Mouse (Mus musculus): ENCODE data around the gene Cdh18. TPM values are rescaled to one million over a fixed set of nuclear protein-coding genes. Genes with fewer than 3 reads are reported as not detected.
A peak's percentile ranks its signal among the peaks of the same experiment; 100 is the strongest.
"Not testable (repeated sequence)": the region's sequence is repeated elsewhere in the genome, so short reads cannot be mapped to it uniquely, and the experiment has no call there.

Gene Cdh18
- polyA plus RNA-seq, 1 experiment from 2014 or later, result 0.12 TPM

DNA sequence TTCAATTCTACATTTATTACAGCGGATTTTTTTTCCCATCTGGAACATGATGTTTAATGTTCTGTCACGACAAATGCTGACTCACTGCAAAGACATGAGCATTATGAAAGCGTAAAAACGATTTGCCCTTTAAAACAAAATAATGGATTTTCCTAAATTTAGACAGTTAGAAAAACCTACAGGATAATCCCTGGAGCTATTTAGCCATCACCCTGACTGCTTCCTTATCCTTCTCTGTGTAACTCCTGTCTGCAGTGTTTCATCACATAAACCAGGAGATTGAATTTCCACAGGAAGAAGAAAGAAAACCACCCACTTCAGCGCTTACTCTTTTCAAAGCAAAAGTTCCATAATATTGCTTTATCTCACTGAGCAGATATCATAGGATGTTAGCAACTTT, 431.3 kb downstream of the Cdh18 start:
- H3K9me3 ChIP-seq (replicated peaks), result no peaks in the 10 kb centered on the region
- ATAC-seq, result no peak

DNA sequence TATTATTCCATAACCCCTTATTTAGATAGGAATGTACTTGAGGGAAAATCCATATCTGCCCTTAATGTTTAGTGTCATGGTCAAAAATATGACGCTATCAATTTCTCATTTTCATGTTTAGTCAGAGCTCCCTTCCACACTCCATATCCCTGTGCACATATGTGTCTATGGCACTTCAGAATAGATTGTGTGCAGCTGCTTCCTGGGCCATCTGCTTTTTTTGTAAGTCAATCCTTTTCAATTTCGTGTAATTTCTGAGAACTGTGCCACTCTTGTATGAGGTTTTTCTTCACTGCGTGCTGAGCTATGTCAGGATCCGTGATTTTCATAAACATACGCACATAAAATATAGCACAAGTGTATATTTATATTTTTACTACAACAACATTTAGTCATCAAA, 435.8 kb downstream of the Cdh18 start:
- 67% methylated on average over 5 of the region's 5 CpGs for WGBS (ENCODE audit: insufficient replicate concordance)
- H3K9ac ChIP-seq, result no peak overlapping the region
- no peak for ATAC-seq

More for the DNA sequence above, 431.3 kb downstream of the Cdh18 start:
- Histone ChIP-seq H3K4me3 (no peak overlapping the region), H3K36me3 (no peaks in the 10 kb centered on the region), H3K4me1 (no peaks in the 10 kb centered on the region), H3K9ac (no peak overlapping the region), H3K27me3 (replicated peaks) (no peaks in the 10 kb centered on the region), H3K4me2 (no peak overlapping the region), H3K27ac (no peak overlapping the region)
- 65% methylated on average over 5 of the region's 5 CpGs for WGBS (ENCODE audit: insufficient replicate concordance)

DNA sequence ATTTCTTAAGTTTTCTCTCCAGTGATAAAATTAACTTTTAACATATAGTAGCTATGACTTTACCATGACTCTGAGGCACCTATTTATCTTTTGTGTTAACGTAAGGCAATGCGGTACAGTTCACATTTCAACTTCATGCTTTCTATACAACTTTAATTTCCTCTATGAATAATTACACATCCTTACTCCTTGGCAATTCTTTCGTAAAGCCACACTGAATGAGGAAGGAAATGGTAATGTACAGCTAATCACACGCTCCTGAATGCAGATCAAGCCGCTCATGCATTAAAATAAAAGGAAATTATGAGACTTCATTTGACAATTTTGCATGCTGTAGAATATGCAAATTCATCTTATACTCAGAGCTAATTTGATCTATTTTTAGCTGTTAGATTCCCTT, 467.9 kb downstream of the Cdh18 start:
- Histone ChIP-seq H3K9ac (no peak overlapping the region), H3K4me1 (no peaks in the 10 kb centered on the region), H3K4me2 (no peak overlapping the region), H3K27ac (no peak overlapping the region), H3K27me3 (replicated peaks) (no peaks in the 10 kb centered on the region), H3K36me3 (no peaks in the 10 kb centered on the region), H3K4me3 (no peak overlapping the region), H3K9me3 (replicated peaks) (no peaks in the 10 kb centered on the region)
- WGBS (ENCODE audit: insufficient replicate concordance), result 66% methylated on average over 5 of the region's 5 CpGs
- no peak for ATAC-seq

More for the DNA sequence above, 435.8 kb downstream of the Cdh18 start:
- Histone ChIP-seq H3K9me3 (replicated peaks) (no peaks in the 10 kb centered on the region), H3K4me1 (no peaks in the 10 kb centered on the region), H3K27ac (no peak overlapping the region), H3K36me3 (no peaks in the 10 kb centered on the region), H3K4me2 (no peak overlapping the region), H3K27me3 (replicated peaks) (no peaks in the 10 kb centered on the region), H3K4me3 (no peak overlapping the region)

DNA sequence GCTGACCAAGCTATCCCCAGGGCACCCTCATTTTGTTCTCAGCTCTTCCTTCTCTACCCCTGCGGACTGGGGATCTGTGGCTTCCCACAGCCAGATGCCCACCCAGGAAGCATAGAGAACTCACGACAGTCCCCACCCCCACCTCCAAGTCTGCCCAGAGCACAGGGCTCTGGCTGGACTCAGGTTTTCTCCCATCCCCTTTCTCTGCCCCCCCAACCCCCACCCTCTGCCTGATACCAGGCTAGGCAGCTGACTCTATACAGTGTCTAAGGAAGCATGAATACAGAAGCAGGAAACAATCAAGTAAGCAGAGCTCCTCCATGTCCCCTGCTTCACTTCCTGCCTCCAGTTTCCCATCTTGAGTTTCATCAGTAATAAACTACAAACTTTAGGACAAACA, 472.3 kb downstream of the Cdh18 start:
- Histone ChIP-seq H3K36me3 (no peaks in the 10 kb centered on the region), H3K9me3 (replicated peaks) (no peaks in the 10 kb centered on the region), H3K9ac (no peak overlapping the region), H3K4me2 (no peak overlapping the region), H3K27ac (no peak overlapping the region), H3K4me3 (no peak overlapping the region), H3K27me3 (replicated peaks) (no peaks in the 10 kb centered on the region), H3K4me1 (no peaks in the 10 kb centered on the region)
- WGBS (ENCODE audit: insufficient replicate concordance), result 51% methylated on average over 2 of the region's 2 CpGs
- no peak for ATAC-seq

DNA sequence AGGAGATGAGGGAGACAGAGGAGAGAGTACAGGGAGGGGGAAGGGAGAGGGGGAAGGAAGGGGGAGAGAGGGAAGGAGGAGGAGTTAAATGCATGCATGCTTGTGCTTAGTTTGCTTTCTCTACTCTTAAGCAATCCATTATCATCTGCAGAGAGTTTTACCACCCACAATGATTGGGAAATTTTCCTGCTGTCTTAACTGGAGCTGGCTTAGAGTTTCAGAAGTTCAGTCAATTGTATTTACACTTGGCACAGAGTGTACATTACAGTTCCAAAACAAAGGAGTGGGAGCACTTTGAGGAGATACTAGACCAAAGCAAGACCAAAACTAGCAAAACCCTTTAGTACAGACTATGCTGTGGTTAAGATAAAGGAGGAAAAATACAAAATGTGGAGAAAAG, 473.8 kb downstream of the Cdh18 start:
- Histone ChIP-seq H3K36me3 (no peaks in the 10 kb centered on the region), H3K9ac (no peak overlapping the region), H3K4me1 (no peaks in the 10 kb centered on the region), H3K27ac (no peak overlapping the region), H3K4me2 (no peak overlapping the region), H3K27me3 (replicated peaks) (no peaks in the 10 kb centered on the region), H3K4me3 (no peak overlapping the region), H3K9me3 (replicated peaks) (no peaks in the 10 kb centered on the region)
- ATAC-seq, result no peak

DNA sequence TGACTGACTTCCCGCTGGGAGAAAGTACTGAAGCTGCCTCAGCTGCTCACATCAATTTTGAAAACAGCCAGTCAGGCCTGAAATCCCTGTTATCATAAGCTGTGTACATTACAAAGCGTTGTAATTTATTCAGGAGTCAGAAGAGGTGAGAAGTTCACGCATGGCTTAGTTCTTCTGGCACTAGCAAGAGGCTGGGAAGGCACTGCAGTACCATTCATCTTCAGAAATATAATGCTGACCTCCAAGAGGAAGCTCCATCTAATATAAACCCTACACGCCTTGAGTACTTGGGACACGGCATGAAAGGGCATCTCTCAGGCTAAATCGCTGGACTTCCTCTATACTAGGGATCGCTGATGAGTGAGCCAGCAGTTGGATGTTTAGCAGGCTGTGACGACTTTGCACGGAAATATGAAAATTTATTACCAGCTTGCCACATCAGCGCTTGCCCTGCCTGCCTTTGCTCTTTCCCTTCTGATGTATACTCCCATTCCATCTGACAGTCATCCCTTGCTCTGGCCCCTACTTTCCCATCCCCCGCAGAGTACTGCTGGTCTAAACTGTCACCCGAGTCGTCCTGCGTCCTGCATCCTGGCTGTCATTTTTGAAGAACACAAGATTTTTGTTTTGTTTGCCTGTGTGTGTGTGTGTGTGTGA, 486.9 kb downstream of the Cdh18 start:
- no peak for ATAC-seq
- Histone ChIP-seq H3K36me3 (no peaks in the 10 kb centered on the region), H3K27me3 (replicated peaks) (peaks cover 8% of the 10 kb centered on the region; the same call in 1 of the 2 replicates), H3K27ac (no peak overlapping the region), H3K4me1 (no peaks in the 10 kb centered on the region), H3K9me3 (replicated peaks) (no peaks in the 10 kb centered on the region), H3K4me2 (peak overlapping the region; percentile 48), H3K9ac (no peak overlapping the region), H3K4me3 (0 out of 2 replicates have a peak overlapping the region, but pooled peaks have one; percentile 9)
- whole genome bisulfite sequencing (ENCODE audit: insufficient replicate concordance), result 14% methylated on average over 14 of the region's 14 CpGs

DNA sequence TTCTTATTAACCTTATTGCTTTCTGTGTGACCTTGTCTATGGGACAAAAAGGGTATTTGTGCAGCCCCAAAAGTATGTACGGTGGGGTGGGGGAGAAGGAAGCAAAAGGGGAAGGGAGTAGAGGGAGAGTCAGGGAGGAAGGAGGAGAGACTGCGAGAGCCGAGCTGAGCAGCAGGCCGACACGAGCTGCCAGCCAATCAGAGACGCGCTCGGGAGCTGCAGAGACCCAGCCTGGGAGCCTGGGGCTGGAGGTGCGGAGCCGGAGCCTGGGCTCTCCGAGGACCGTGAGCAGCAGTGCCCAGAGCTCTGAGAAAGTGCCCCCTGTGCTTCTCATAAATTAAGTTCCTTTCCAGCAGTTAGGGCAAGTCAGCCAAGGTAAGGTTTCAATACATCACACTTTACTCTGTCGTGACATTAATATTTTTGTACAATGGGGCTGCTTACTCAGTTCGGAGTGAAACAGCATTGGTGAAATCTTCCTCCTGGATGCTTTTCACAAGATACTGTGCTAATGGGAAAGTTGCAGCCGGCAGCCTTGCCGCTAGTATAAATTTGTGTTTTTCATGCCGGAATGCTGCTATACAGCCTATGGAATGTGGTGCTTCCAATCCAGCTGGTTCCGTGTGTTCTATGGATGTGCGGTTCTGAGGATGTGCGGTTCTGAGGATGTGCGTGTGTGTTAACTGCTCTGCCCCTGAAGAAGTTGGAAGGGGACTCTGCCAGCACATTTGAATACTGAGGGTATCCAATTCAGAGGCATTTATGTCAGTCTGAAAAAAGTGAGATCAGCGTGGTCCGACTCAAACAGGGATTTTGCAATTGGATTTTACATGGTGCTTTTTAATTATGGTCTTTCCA, 487.6 kb downstream of the Cdh18 start:
- H3K9ac ChIP-seq, result no peak overlapping the region
- peak; percentile 69 for ATAC-seq
- H3K27ac ChIP-seq, result no peak overlapping the region
- H3K9me3 ChIP-seq (replicated peaks), result no peaks in the 10 kb centered on the region
- no peaks in the 10 kb centered on the region for H3K4me1 ChIP-seq
- H3K27me3 ChIP-seq (replicated peaks), result peaks cover 8% of the 10 kb centered on the region; the same call in 1 of the 2 replicates
- H3K4me3 ChIP-seq, result 0 out of 2 replicates have a peak overlapping the region, but pooled peaks have one; percentile 9
- peak overlapping the region; percentile 48 for H3K4me2 ChIP-seq
- 14% methylated on average over 23 of the region's 23 CpGs for WGBS (ENCODE audit: insufficient replicate concordance)
- H3K36me3 ChIP-seq, result no peaks in the 10 kb centered on the region

DNA sequence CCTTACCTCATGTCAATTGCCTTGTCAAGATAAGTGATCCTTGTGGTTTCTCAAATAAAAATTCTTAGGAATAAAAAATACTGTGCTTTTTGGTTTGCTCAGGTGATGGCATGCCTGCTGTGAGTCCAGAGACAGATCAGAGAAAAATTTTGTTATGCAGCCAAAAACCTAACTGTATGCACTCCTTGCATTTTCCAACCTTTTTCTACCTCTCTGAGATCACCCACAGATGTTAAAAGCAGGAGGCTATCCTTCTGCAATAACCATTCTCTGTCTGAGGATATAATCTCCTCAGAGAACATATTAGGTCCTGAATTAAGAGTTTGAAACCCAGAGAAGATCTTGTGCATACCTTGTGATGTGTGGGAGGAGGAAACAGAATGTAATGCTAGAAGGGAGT, 488.7 kb downstream of the Cdh18 start:
- ATAC-seq, result no peak
- peaks cover 8% of the 10 kb centered on the region; the same call in 1 of the 2 replicates for H3K27me3 ChIP-seq (replicated peaks)
- no peak overlapping the region for H3K4me3 ChIP-seq
- H3K36me3 ChIP-seq, result no peaks in the 10 kb centered on the region
- no peaks in the 10 kb centered on the region for H3K4me1 ChIP-seq
- H3K9me3 ChIP-seq (replicated peaks), result no peaks in the 10 kb centered on the region
- H3K9ac ChIP-seq, result no peak overlapping the region
- H3K27ac ChIP-seq, result no peak overlapping the region
- H3K4me2 ChIP-seq, result no peak overlapping the region

DNA sequence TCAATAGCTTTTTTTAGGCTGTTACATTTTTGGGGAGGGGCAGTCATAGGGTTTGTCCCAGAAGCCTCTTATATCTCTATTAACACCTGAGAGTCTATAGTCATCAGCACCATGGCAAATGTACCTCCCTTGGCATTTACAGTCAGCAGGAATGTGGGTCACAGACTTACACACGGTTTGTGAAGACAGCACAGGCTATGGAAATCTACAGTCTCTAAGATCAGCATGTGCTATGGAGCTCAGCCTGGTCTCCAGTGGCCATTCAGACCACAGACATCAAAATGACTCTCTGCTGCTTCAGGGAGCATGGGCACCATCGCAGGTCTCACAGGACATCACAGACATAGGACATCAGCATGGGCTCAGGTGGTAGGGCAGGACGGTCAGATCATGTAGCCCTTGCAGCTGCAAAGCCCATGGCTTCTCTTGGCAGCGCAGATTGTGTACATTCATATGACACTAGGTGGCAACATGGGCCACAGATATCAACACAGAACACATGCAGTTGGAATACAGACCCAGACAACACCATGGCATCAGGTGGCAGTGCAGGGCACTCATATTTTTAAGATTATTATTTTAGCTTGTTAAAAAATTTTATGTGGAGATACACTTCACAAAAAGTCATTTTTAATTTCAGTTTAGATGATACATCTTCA, 497.4 kb downstream of the Cdh18 start:
- Histone ChIP-seq H3K27me3 (replicated peaks) (no peaks in the 10 kb centered on the region), H3K36me3 (no peaks in the 10 kb centered on the region), H3K4me1 (no peaks in the 10 kb centered on the region), H3K9ac (no peak overlapping the region), H3K4me3 (no peak overlapping the region), H3K9me3 (replicated peaks) (no peaks in the 10 kb centered on the region), H3K4me2 (no peak overlapping the region), H3K27ac (no peak overlapping the region)
- WGBS (ENCODE audit: insufficient replicate concordance), result 53% methylated on average over 4 of the region's 4 CpGs
- no peak for ATAC-seq

DNA sequence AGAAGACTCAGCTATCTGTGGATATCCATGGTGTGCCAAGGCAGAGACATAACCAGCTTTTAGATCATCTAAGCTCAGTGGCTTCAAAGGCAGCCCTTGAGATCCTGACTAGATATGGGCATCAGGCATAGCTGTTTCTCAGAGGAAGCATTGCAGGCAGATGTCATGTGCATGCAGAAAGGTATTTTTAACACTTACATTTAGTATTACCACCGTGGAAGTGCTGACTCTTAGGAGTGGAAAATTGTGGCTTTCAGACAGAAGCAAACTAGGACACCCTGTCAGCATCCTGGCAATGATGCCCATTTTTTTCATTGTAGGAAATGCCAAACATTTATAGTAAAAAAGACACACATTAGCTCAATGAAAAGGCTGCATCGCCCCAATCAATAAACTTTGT, 503.2 kb downstream of the Cdh18 start:
- Histone ChIP-seq H3K4me1 (no peaks in the 10 kb centered on the region), H3K9me3 (replicated peaks) (no peaks in the 10 kb centered on the region), H3K4me3 (no peak overlapping the region), H3K27me3 (replicated peaks) (no peaks in the 10 kb centered on the region), H3K9ac (no peak overlapping the region), H3K27ac (no peak overlapping the region), H3K36me3 (no peaks in the 10 kb centered on the region), H3K4me2 (no peak overlapping the region)
- ATAC-seq, result no peak
- 59% methylated on average over 2 of the region's 2 CpGs for WGBS (ENCODE audit: insufficient replicate concordance)

DNA sequence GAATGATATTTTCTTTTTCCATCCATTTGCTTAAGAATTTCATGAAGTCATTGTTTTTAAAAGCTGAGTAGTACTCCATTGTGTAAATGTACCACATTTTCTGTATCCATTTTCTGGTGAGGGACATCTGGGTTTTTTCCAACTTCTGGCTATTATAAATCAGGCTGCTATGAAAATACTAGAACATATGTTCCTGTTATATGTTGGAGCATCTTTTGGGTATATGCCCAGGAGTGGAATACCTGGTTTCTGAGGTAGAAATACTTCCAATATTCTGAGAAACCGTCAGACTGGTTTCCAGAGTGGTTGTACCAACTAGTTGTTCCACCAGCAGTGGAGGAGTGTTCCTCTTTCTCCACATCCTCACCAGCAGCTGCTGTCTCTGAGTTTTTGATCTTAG, 536.5 kb downstream of the Cdh18 start:
- not testable (repeated sequence) for ATAC-seq; H3K9ac ChIP-seq; H3K36me3 ChIP-seq; H3K27me3 ChIP-seq (replicated peaks); H3K4me1 ChIP-seq; H3K4me2 ChIP-seq; H3K9me3 ChIP-seq (replicated peaks); H3K27ac ChIP-seq; H3K4me3 ChIP-seq
- 61% methylated on average over 1 of the region's 1 CpGs for WGBS (ENCODE audit: insufficient replicate concordance)

DNA sequence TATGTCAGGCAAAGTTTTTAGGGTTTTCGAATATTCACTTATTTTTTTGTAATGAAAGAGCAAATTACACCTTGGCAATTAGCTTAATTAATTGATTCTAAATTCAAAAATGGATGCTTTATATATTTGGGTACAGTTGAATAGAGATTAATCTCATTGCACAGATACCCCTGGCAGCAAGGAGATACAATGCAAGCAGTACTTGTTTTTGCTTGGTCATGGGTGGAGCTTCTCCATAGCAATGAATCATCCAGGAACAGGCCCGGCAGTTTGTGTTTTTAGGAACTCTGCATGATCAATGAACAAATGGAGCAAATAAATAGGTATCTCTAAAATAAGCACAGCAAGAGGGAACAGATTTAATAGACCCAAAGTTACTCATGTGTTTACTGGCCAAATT, 538.7 kb downstream of the Cdh18 start:
- 59% methylated on average over 2 of the region's 2 CpGs for WGBS (ENCODE audit: insufficient replicate concordance)
- H3K4me2 ChIP-seq, result no peak overlapping the region
- no peak overlapping the region for H3K9ac ChIP-seq
- H3K36me3 ChIP-seq, result no peaks in the 10 kb centered on the region
- H3K4me1 ChIP-seq, result no peaks in the 10 kb centered on the region
- no peak for ATAC-seq
- no peak overlapping the region for H3K27ac ChIP-seq
- no peaks in the 10 kb centered on the region for H3K9me3 ChIP-seq (replicated peaks)
- H3K27me3 ChIP-seq (replicated peaks), result no peaks in the 10 kb centered on the region
- H3K4me3 ChIP-seq, result no peak overlapping the region
